Mouse (Mus musculus) hindbrain, embryonic 14.5 days (tissue): ENCODE results near the gene 2310011J03Rik. TPM values are rescaled to one million over a fixed set of nuclear protein-coding genes. Genes with fewer than 3 reads are reported as not detected.

ENCODE experiments used
- ATAC-seq: fragments of 200-750 bp; cut with Nextera tagmentation; 2 replicates; pipeline ENCODE4 v1.8.0; 2017; ENCODE audit warnings: moderate number of reproducible peaks, mild to moderate bottlenecking, moderate TSS enrichment, moderate library complexity; ENCODE audit not compliant: low FRiP score
- DNase-seq: peaks from one replicate; pipeline ENCODE4 v3.0.0-alpha.2; 2015; ENCODE audit warnings: low spot score
- H3K27ac ChIP-seq: fragments of 300-500 bp; sonication (generic); 2 replicates; pipeline ENCODE4 v1.5.1; 2014; ENCODE audit warnings: mild to moderate bottlenecking, moderate library complexity
- H3K27me3 ChIP-seq: fragments of 300-500 bp; sonication (generic); 2 replicates; pipeline ENCODE4 v1.6.1; 2014; ENCODE audit warnings: mild to moderate bottlenecking, low read length, mixed read lengths; ENCODE audit not compliant: control insufficient read depth, insufficient read depth
- H3K36me3 ChIP-seq: fragments of 300-500 bp; sonication (generic); replicated peaks from 2 replicates; pipeline ENCODE4 v1.6.1; 2014; ENCODE audit not compliant: control insufficient read depth, insufficient read depth
- H3K4me1 ChIP-seq: fragments of 300-500 bp; sonication (generic); replicated peaks from 2 replicates; pipeline ENCODE4 v1.6.1; 2014; ENCODE audit warnings: antibody characterized with exemption, low read length, mixed read lengths; ENCODE audit not compliant: control insufficient read depth, insufficient read depth
- H3K4me2 ChIP-seq: fragments of 300-500 bp; sonication (generic); replicated peaks from 2 replicates; pipeline ENCODE4 v1.6.1; 2014; ENCODE audit warnings: mild to moderate bottlenecking, moderate library complexity
- H3K4me3 ChIP-seq: fragments of 300-500 bp; sonication (generic); replicated peaks from 2 replicates; pipeline ENCODE4 v1.5.1; 2014; ENCODE audit warnings: mild to moderate bottlenecking, low read length
- H3K9ac ChIP-seq: fragments of 300-500 bp; sonication (generic); 2 replicates; pipeline ENCODE4 v1.6.1; 2014
- H3K9me3 ChIP-seq: fragments of 300-500 bp; sonication (generic); 2 replicates; pipeline ENCODE4 v1.6.1; 2016; ENCODE audit warnings: low read length; ENCODE audit not compliant: control insufficient read depth
- WGBS: fragments of 180-500 bp; shearing (Covaris S2); extraction: QIAGEN DNeasy Blood & Tissue Kit; methylation state at CpG from one replicate; pipeline ENCODE4 v1.1.7; 2014; 5-methylcytosine and 5-hydroxymethylcytosine counted together
- polyA plus RNA-seq: library from polyadenylated mRNA; unstranded; fragments of >200 nt; fragmentation: Nextera tagmentation; extraction: Ambion mirVana; gene quantifications from 2 replicates; pipeline ENCODE4 v1.2.1, GENCODE M21; 2014

2310011J03Rik gene
- polyA plus RNA-seq, 1 experiment from 2014 or later = 23.3 TPM

- H3K4me1 ChIP-seq = peaks cover 15% of the 10 kb centered on the region
- peaks cover 6% of the 10 kb centered on the region; the same call in 1 of the 2 replicates for H3K36me3 ChIP-seq
- no peak for DNase-seq
- peak overlapping the region; percentile 74 for H3K4me2 ChIP-seq
- peak overlapping the region; percentile 38 for H3K4me3 ChIP-seq
- peaks cover 6% of the 10 kb centered on the region; the same call in 1 of the 2 replicates for H3K27me3 ChIP-seq
- H3K27ac ChIP-seq = no peak overlapping the region
- peak overlapping the region; percentile 44 for H3K9ac ChIP-seq
- WGBS = under 1% methylated on average over 46 of the region's 46 CpGs
- H3K9me3 ChIP-seq = no peaks in the 10 kb centered on the region
- 0 out of 2 replicates have a peak, but pooled peaks have one; percentile 15 for ATAC-seq
These were observed 3.2 kb upstream of the 2310011J03Rik start for GRCm38 (mm10) chr10:80323261-80324119.

- H3K27me3 ChIP-seq = peaks cover 6% of the 10 kb centered on the region; the same call in 1 of the 2 replicates
- peaks cover 12% of the 10 kb centered on the region for H3K36me3 ChIP-seq
- no peaks in the 10 kb centered on the region for H3K9me3 ChIP-seq
- DNase-seq (no peak), ATAC-seq (no peak)
- H3K27ac ChIP-seq = no peak overlapping the region
- peak overlapping the region; percentile 44; the same call in 1 of the 2 replicates for H3K9ac ChIP-seq
- 5% methylated on average over 28 of the region's 28 CpGs for WGBS
- peak overlapping the region; percentile 38 for H3K4me3 ChIP-seq
- H3K4me1 ChIP-seq = peaks cover 15% of the 10 kb centered on the region
- peak overlapping the region; percentile 74 for H3K4me2 ChIP-seq
These were observed 2.5 kb upstream of the 2310011J03Rik start for GRCm38 (mm10) chr10:80322811-80323211.

GRCm38 (mm10) chr10:80321670-80322581 lies 1.6 kb upstream of the 2310011J03Rik start:
- Histone ChIP-seq H3K9me3 (no peaks in the 10 kb centered on the region), H3K4me3 (no peak overlapping the region), H3K4me2 (0 out of 2 replicates have a peak overlapping the region, but pooled peaks have one; percentile 74), H3K36me3 (peaks cover 21% of the 10 kb centered on the region), H3K27ac (no peak overlapping the region), H3K4me1 (peaks cover 15% of the 10 kb centered on the region), H3K9ac (no peak overlapping the region), H3K27me3 (peaks cover 6% of the 10 kb centered on the region; the same call in 1 of the 2 replicates)
- DNase-seq (no peak), ATAC-seq (no peak)
- WGBS = 92% methylated on average over 21 of the region's 21 CpGs

- Histone ChIP-seq H3K27ac (no peak overlapping the region), H3K27me3 (peaks cover 6% of the 10 kb centered on the region; the same call in 1 of the 2 replicates), H3K9me3 (no peaks in the 10 kb centered on the region), H3K9ac (no peak overlapping the region), H3K36me3 (peaks cover 29% of the 10 kb centered on the region), H3K4me1 (peaks cover 15% of the 10 kb centered on the region), H3K4me3 (no peak overlapping the region), H3K4me2 (no peak overlapping the region)
- WGBS = 76% methylated on average over 6 of the region's 6 CpGs
- ATAC-seq = no peak
- DNase-seq = no peak
These were observed 805 bp upstream of the 2310011J03Rik start for GRCm38 (mm10) chr10:80321014-80321669.

GRCm38 (mm10) chr10:80317011-80317410 lies 3.3 kb downstream of the 2310011J03Rik start:
- H3K4me3 ChIP-seq = no peak overlapping the region
- no peaks in the 10 kb centered on the region for H3K27me3 ChIP-seq
- H3K4me2 ChIP-seq = no peak overlapping the region
- 68% methylated on average over 10 of the region's 10 CpGs for WGBS
- H3K36me3 ChIP-seq = peaks cover 70% of the 10 kb centered on the region
- H3K9ac ChIP-seq = no peak overlapping the region
- no peak for DNase-seq
- H3K4me1 ChIP-seq = peaks cover 8% of the 10 kb centered on the region
- ATAC-seq = no peak
- H3K27ac ChIP-seq = no peak overlapping the region
- H3K9me3 ChIP-seq = no peaks in the 10 kb centered on the region

GRCm38 (mm10) chr10:80316359-80316781 lies 4.0 kb downstream of the 2310011J03Rik start:
- Histone ChIP-seq H3K27me3 (no peaks in the 10 kb centered on the region), H3K27ac (no peak overlapping the region), H3K4me2 (no peak overlapping the region), H3K4me3 (no peak overlapping the region), H3K36me3 (peaks cover 77% of the 10 kb centered on the region), H3K4me1 (peaks cover 8% of the 10 kb centered on the region), H3K9ac (no peak overlapping the region), H3K9me3 (no peaks in the 10 kb centered on the region)
- DNase-seq = no peak
- ATAC-seq = no peak
- WGBS = 30% methylated on average over 11 of the region's 11 CpGs

GRCm38 (mm10) chr10:80315315-80315714 lies 5.0 kb downstream of the 2310011J03Rik start:
- Histone ChIP-seq H3K36me3 (peaks cover 87% of the 10 kb centered on the region), H3K27ac (no peak overlapping the region)

GRCm38 (mm10) chr10:80314494-80315001 lies 5.8 kb downstream of the 2310011J03Rik start:
- Histone ChIP-seq H3K9me3 (no peaks in the 10 kb centered on the region), H3K27ac (no peak overlapping the region), H3K36me3 (peaks cover 95% of the 10 kb centered on the region), H3K4me1 (peaks cover 5% of the 10 kb centered on the region), H3K4me3 (no peak overlapping the region), H3K27me3 (no peaks in the 10 kb centered on the region), H3K4me2 (no peak overlapping the region), H3K9ac (no peak overlapping the region)
- 53% methylated on average over 16 of the region's 16 CpGs for WGBS
- ATAC-seq (no peak), DNase-seq (no peak)

More at GRCm38 (mm10) chr10:80315315-80315714, 5.0 kb downstream of the 2310011J03Rik start:
- H3K9me3 ChIP-seq = no peaks in the 10 kb centered on the region
- H3K4me1 ChIP-seq = peaks cover 8% of the 10 kb centered on the region
- no peak for ATAC-seq
- no peak for DNase-seq
- WGBS = 56% methylated on average over 27 of the region's 27 CpGs
- H3K9ac ChIP-seq = no peak overlapping the region
- H3K4me2 ChIP-seq = no peak overlapping the region
- H3K27me3 ChIP-seq = no peaks in the 10 kb centered on the region
- no peak overlapping the region for H3K4me3 ChIP-seq
